Mouse (Mus musculus): ENCODE data around the gene Zic4. TPM values are rescaled to one million over a fixed set of nuclear protein-coding genes. Genes with fewer than 3 reads are reported as not detected.

Gene Zic4
- not detected for polyA plus RNA-seq (2014; fragmentation: Illumina TruSeq; extraction: RNeasy Lipid Tissue Mini Kit (QIAGEN cat#74804))

GRCm38 (mm10) chr9:91361856-91362601 lies at the start of gene Zic4:
Gene Zic4 (plus strand): TSS chr9:91362413.

GRCm38 (mm10) chr9:91365664-91366063 lies 3.5 kb downstream of the Zic4 start, which contains the start of gene Zic1:
Gene Zic1 (minus strand): TSS chr9:91365810.

Other genes starting within 250 kb of the Zic4 start
- not detected for gene Zic1, start 3.4 kb downstream of the Zic4 start, polyA plus RNA-seq (2014; fragmentation: Illumina TruSeq; extraction: RNeasy Lipid Tissue Mini Kit (QIAGEN cat#74804))

Measured in ovary, adult 10 weeks (tissue).